Mouse (Mus musculus) lung, embryonic 15.5 days (tissue): ENCODE measurements around the gene Pprc1. TPM values are rescaled to one million over a fixed set of nuclear protein-coding genes. Genes with fewer than 3 reads are reported as not detected.

Experiments
- ATAC-seq: fragments of 200-750 bp; cut with Nextera tagmentation; 2 replicates; pipeline ENCODE4 v1.8.0; 2017; ENCODE audit warnings: moderate number of reproducible peaks, borderline replicate concordance; ENCODE audit not compliant: low FRiP score, low TSS enrichment; ENCODE audit errors: extremely low read depth
- H3K27ac ChIP-seq: fragments of 300-500 bp; sonication (generic); 2 replicates; pipeline ENCODE4 v1.5.1; 2015; ENCODE audit warnings: moderate library complexity, mild to moderate bottlenecking, inconsistent platforms
- H3K27me3 ChIP-seq: fragments of 300-500 bp; sonication (generic); 2 replicates; pipeline ENCODE4 v1.6.1; 2015; ENCODE audit warnings: inconsistent platforms
- H3K36me3 ChIP-seq: fragments of 300-500 bp; sonication (generic); 2 replicates; pipeline ENCODE4 v1.6.1; 2015; ENCODE audit warnings: inconsistent platforms
- H3K4me1 ChIP-seq: fragments of 300-500 bp; sonication (generic); 2 replicates; pipeline ENCODE4 v1.6.1; 2015; ENCODE audit warnings: inconsistent platforms
- H3K4me2 ChIP-seq: fragments of 300-500 bp; sonication (generic); 2 replicates; pipeline ENCODE4 v1.6.1; 2015; ENCODE audit warnings: inconsistent platforms, mild to moderate bottlenecking, moderate library complexity
- H3K4me3 ChIP-seq: fragments of 300-500 bp; sonication (generic); 2 replicates; pipeline ENCODE4 v1.5.1; 2015; ENCODE audit warnings: mild to moderate bottlenecking, inconsistent platforms
- H3K9ac ChIP-seq: fragments of 300-500 bp; sonication (generic); 2 replicates; pipeline ENCODE4 v1.6.1; 2015; ENCODE audit warnings: inconsistent platforms
- H3K9me3 ChIP-seq: fragments of 300-500 bp; sonication (generic); 2 replicates; pipeline ENCODE4 v1.6.1; 2016; ENCODE audit warnings: inconsistent platforms
- WGBS: fragments of 180-500 bp; shearing (Covaris S2); methylation state at CpG from one replicate; pipeline ENCODE4 v1.1.7; 2015; 5-methylcytosine and 5-hydroxymethylcytosine counted together
- polyA plus RNA-seq: library from polyadenylated mRNA; unstranded; fragments of >200 nt; fragmentation: Nextera tagmentation; extraction: Ambion mirVana; gene quantifications from 2 replicates; pipeline ENCODE4 v1.2.1, GENCODE M21; 2015

The Pprc1 gene
- polyA plus RNA-seq, 1 experiment from 2014 or later, result 28.0 TPM

DNA sequence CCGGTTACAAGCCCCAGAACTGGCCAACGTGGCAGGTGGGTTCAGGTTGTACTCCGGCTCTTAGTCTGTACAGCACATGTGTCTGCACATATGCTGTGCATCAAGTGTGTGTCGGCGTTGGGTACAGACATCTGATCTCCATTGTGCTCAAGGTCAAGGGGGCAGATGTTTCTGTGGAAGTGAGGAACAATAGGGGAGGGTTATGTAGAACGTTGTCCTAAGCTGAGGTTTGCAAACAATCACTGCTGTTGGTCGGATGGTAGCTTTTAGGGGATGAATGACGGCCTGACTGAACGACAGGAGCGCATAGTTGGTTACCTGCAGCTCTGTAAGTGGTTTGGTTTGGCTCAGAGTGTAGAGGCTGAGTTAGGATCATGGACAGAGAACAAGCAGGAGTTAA lies 23.4 kb downstream of the Pprc1 start:
- no peaks in the 10 kb centered on the region for H3K27me3 ChIP-seq
- H3K9ac ChIP-seq, result no peak overlapping the region
- H3K9me3 ChIP-seq, result no peaks in the 10 kb centered on the region
- no peak overlapping the region for H3K4me3 ChIP-seq
- H3K27ac ChIP-seq, result no peak overlapping the region
- no peak for ATAC-seq
- no peak overlapping the region for H3K4me2 ChIP-seq
- H3K36me3 ChIP-seq, result peaks cover 93% of the 10 kb centered on the region
- no peaks in the 10 kb centered on the region for H3K4me1 ChIP-seq
- WGBS, result 76% methylated on average over 10 of the region's 10 CpGs

DNA sequence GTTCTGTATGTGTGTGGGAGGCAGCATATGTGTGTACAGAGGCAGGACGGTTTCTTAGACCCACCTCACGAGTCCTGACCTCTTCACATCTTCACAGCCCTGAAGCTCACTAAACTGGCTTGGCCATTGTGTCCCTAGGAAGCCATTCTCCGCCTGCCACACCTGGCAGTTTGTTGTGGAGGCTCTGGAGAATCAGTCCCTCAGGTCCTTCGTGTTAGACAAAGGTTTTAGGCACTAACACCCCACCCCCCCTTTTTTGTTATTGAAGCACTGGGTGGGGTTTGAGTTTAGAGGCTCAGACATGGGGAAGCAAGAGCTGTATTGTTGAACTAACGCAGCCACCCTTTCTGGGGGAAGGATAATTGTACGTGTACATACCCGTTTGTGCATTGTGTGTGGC lies 28.6 kb downstream of the Pprc1 start:
- no peak overlapping the region for H3K27ac ChIP-seq
- no peak overlapping the region for H3K9ac ChIP-seq
- no peaks in the 10 kb centered on the region for H3K27me3 ChIP-seq
- H3K9me3 ChIP-seq, result no peaks in the 10 kb centered on the region
- H3K4me1 ChIP-seq, result peaks cover 16% of the 10 kb centered on the region
- ATAC-seq, result no peak
- H3K4me3 ChIP-seq, result no peak overlapping the region
- WGBS, result 76% methylated on average over 7 of the region's 7 CpGs
- H3K4me2 ChIP-seq, result no peak overlapping the region
- H3K36me3 ChIP-seq, result peaks cover 51% of the 10 kb centered on the region

DNA sequence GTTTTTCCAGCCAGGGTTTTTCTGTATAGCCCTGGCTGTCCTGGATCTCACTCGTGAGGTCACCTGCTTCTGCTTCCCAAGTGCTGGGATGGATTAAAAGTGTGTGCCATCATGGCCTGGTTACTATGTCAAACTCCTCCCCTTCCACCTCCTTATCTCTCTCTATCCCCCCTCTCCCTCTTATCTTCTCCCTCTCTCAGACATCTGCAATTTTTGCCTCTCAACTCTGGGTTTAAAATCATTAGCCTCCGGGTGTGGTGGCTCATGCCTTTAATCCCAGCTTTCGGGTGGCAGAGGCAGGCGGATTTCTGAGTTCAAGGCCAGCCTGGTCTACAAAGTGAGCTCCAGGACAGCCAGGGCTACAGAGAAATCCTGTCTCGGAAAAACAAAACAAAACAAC lies 29.6 kb downstream of the Pprc1 start:
- WGBS, result 83% methylated on average over 5 of the region's 5 CpGs
- peaks cover 42% of the 10 kb centered on the region for H3K36me3 ChIP-seq
- no peak overlapping the region for H3K4me3 ChIP-seq
- no peak overlapping the region for H3K9ac ChIP-seq
- no peaks in the 10 kb centered on the region for H3K9me3 ChIP-seq
- H3K27ac ChIP-seq, result no peak overlapping the region
- H3K4me1 ChIP-seq, result peaks cover 16% of the 10 kb centered on the region
- H3K27me3 ChIP-seq, result no peaks in the 10 kb centered on the region
- no peak for ATAC-seq
- H3K4me2 ChIP-seq, result no peak overlapping the region

DNA sequence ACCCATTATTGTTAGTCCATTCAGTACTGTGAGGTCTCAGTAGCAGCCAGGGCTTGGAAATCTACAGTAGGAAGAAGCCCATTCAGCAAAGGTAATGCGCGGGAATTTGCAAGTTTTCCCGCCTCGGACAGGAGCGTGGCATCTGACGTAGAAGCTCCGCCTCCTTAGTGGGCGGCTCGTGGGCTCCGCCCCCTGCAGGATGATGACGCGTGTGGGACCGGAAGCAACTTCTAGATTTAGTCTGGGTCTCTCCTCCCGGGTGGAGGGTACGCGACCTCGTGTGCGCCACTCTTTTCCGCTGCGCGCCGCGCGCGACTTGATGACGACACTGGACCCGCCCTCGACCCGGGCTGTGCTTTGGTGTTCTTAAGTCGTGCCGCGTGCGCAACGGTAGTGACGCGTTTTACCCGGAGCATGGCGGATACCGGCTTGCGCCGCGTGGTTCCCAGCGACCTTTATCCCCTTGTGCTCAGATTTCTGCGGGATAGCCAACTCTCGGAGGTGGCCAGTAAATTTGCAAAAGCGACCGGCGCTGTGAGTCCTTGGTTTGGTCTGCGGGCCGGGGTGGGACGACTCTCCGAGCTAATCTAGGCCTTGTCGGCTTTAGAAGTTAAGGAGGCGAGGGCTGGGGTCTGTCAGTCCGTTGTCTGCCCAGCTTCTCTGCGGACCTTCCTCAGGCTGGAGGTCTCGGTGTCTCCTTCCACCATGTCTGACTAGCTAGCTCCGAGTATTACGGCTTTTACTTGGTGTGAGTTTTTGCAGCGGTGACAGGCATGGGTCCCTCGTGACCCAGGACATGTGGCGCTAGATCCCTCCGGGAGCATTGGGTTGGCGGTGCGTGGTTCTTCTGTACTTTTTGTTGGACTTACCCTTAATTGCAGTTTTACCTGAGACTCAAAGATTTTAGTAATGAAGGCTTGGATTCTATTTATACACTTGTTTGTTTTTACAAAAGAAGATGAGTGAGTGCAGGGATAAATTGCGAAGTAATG lies 31.2 kb downstream of the Pprc1 start, which contains the start of gene Nolc1:
Nolc1 (plus strand) TSS at position 248 of the 992 bp plus-strand sequence.
- Histone ChIP-seq H3K27ac (peak within 1 kb of the TSS; percentile 41), H3K9me3 (no peaks in the 10 kb centered on the region), H3K9ac (peak within 1 kb of the TSS; percentile 70), H3K36me3 (peaks cover 46% of the 10 kb centered on the region), H3K4me2 (peak within 1 kb of the TSS; percentile 58), H3K4me3 (peak within 1 kb of the TSS; percentile 84), H3K4me1 (peaks cover 16% of the 10 kb centered on the region), H3K27me3 (no peaks in the 10 kb centered on the region)
- under 1% methylated on average over 66 of the region's 66 CpGs for WGBS
- peak; percentile 97 for ATAC-seq

DNA sequence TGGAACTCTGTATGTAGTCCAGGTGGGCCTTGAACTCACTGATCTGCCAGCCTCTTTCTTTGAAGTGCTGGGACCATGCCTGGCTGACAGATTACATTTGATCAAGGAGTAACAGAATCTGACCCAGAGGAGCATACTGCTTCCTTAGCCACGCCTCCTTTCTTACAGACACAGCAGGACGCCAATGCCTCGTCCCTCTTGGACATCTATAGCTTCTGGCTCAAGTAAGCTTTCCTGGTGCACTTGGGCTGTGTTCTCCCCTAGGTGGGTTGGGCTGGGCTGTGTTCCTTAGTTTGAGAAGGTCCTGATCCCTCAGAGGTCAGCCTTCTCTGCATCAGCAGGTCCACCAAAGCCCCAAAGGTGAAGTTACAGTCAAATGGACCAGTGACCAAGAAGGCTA lies 33.8 kb downstream of the Pprc1 start:
- Histone ChIP-seq H3K27ac (no peak overlapping the region), H3K36me3 (peaks cover 47% of the 10 kb centered on the region), H3K9ac (no peak overlapping the region), H3K4me2 (no peak overlapping the region), H3K4me1 (peaks cover 16% of the 10 kb centered on the region), H3K9me3 (no peaks in the 10 kb centered on the region), H3K4me3 (no peak overlapping the region), H3K27me3 (no peaks in the 10 kb centered on the region)
- 63% methylated on average over 3 of the region's 3 CpGs for WGBS
- no peak for ATAC-seq

DNA sequence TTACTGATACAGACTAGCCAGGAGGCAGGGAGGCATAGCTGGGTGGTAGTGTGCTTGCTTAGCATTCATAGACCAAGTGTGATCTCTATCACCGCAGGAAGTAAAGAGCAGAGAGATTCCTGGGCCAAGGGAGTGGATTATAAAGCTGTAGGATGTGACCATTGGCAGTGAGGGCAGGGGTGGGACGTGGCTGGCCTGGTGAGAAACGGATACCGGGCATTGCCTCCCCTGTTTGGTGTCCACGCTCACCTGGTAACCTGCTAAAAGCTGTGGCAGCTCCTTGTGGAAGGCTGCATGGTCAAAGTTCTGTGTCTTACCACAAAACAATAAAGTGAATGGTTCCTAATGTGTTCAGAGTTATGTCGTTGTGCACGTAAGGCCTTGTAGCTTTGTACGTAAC lies 40.5 kb downstream of the Pprc1 start:
- no peaks in the 10 kb centered on the region for H3K4me1 ChIP-seq
- H3K9me3 ChIP-seq, result no peaks in the 10 kb centered on the region
- no peak overlapping the region for H3K4me3 ChIP-seq
- no peak for ATAC-seq
- H3K4me2 ChIP-seq, result no peak overlapping the region
- no peaks in the 10 kb centered on the region for H3K27me3 ChIP-seq
- WGBS, result 96% methylated on average over 8 of the region's 8 CpGs
- no peak overlapping the region for H3K9ac ChIP-seq
- peaks cover 55% of the 10 kb centered on the region for H3K36me3 ChIP-seq
- H3K27ac ChIP-seq, result no peak overlapping the region

DNA sequence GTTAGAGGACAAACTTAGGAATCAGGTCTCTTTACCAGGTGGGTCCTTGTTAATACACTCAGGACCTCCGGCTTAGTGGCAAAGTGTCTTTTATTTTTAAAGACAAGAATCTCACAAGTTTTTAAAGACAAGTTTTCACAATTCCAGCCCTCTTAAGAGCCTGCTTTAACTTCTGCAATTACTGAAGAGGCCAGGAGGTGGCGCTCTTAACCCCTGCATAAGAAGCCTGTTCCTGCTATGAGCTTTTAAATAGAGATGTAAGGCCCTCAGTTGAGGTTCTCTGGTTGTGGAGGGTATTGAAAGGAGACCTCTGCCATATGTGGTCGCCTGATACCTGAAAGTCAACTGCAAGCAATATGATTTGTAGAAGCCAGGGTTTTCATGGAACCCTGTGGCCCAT lies 41.7 kb downstream of the Pprc1 start:
- no peak overlapping the region for H3K4me2 ChIP-seq
- ATAC-seq, result no peak
- H3K4me1 ChIP-seq, result no peaks in the 10 kb centered on the region
- peaks cover 43% of the 10 kb centered on the region for H3K36me3 ChIP-seq
- no peak overlapping the region for H3K9ac ChIP-seq
- no peak overlapping the region for H3K4me3 ChIP-seq
- no peaks in the 10 kb centered on the region for H3K27me3 ChIP-seq
- WGBS, result 48% methylated on average over 3 of the region's 3 CpGs
- H3K27ac ChIP-seq, result no peak overlapping the region
- no peaks in the 10 kb centered on the region for H3K9me3 ChIP-seq

DNA sequence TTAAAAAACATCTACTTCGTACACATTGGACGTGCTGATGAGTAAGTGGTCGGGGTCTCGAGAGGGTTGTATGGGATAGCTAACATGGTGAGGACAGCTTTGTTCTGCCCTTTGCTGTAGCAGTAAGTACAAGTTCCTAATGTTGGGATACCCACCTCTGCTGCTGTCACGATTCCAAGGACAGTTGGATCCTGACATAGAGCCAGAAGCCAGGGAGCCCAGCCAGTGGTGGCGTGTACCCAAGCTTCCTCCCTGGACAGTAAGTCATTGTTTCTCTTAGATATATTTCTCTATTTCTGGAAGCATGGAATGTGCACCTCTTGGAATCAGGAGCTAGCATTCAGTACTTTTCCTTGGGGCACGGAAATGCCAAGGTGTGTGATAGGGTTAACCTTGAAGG lies 43.2 kb downstream of the Pprc1 start:
- Histone ChIP-seq H3K27ac (no peak overlapping the region), H3K9ac (no peak overlapping the region), H3K36me3 (peaks cover 28% of the 10 kb centered on the region), H3K4me3 (no peak overlapping the region), H3K27me3 (no peaks in the 10 kb centered on the region), H3K9me3 (no peaks in the 10 kb centered on the region), H3K4me1 (no peaks in the 10 kb centered on the region), H3K4me2 (no peak overlapping the region)
- 70% methylated on average over 7 of the region's 7 CpGs for WGBS
- no peak for ATAC-seq

DNA sequence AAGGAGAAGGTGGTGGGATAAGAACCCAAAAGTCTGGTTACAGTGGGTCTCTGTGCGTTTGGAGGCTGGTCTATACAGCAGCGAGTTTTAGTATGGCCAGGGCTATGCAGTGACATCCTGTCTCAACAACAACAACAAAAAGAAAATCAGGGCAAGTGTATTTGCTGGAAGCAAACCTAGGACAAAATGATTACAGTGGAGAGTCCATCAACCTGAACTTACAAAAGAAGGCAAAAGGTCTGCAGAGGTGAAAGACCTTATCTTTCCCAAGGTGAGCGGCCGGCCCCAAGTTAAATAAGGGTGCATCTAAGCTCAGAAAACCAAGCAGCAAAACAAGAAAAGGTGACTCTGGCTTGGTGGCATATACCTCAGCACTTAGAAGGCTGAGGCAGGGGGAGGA lies 47.0 kb downstream of the Pprc1 start:
- Histone ChIP-seq H3K27me3 (no peaks in the 10 kb centered on the region), H3K9ac (no peak overlapping the region), H3K4me2 (no peak overlapping the region), H3K4me1 (no peaks in the 10 kb centered on the region), H3K9me3 (no peaks in the 10 kb centered on the region), H3K36me3 (no peaks in the 10 kb centered on the region), H3K4me3 (no peak overlapping the region), H3K27ac (no peak overlapping the region)
- ATAC-seq, result no peak
- 80% methylated on average over 4 of the region's 4 CpGs for WGBS

DNA sequence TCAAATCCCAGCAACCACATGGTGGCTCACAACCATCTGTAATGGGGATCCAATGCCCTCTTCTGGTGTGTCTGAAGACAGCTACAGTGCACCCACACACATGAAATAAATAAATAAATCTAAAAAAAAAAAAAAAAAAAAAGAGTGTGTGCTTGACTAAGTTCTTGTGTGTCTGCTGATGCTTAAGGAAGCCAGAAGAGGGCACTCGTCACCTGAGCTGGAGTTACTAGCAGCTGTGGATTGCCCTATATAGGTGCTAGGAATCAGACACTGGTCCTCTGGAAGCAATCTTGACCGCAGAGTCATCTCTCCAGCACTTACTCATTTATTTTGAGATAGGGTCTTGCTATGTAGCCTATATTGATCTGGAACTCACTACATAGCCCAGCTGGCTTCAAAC lies 49.5 kb downstream of the Pprc1 start:
- no peaks in the 10 kb centered on the region for H3K36me3 ChIP-seq
- 96% methylated on average over 2 of the region's 2 CpGs for WGBS
- no peak for ATAC-seq
- no peak overlapping the region for H3K9ac ChIP-seq
- H3K27ac ChIP-seq, result no peak overlapping the region
- H3K4me2 ChIP-seq, result no peak overlapping the region
- no peaks in the 10 kb centered on the region for H3K27me3 ChIP-seq
- no peak overlapping the region for H3K4me3 ChIP-seq
- H3K9me3 ChIP-seq, result no peaks in the 10 kb centered on the region
- no peaks in the 10 kb centered on the region for H3K4me1 ChIP-seq

DNA sequence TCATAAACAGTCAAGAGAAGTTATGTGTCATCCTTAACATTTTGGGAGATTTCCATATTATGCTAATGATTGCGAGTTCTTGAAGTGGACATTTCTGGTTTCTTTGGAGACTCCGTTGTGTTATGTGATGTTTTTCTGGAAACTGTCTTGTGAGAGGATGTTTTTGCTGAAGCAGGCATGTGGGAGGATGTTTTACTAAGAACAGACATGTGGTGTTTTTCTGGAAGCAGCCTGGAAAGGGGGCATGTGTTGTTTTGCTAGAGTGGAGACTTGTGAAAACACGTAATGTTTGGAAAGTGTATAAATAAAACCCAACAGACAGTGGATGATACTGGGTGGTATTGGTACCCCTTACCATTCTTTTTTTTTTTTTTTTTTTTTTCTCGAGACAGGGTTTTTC lies 50.6 kb downstream of the Pprc1 start:
- H3K4me3 ChIP-seq, result no peak overlapping the region
- WGBS, result 73% methylated on average over 4 of the region's 4 CpGs
- no peak for ATAC-seq
- no peak overlapping the region for H3K9ac ChIP-seq
- H3K4me2 ChIP-seq, result no peak overlapping the region
- no peaks in the 10 kb centered on the region for H3K9me3 ChIP-seq
- no peaks in the 10 kb centered on the region for H3K27me3 ChIP-seq
- no peak overlapping the region for H3K27ac ChIP-seq
- no peaks in the 10 kb centered on the region for H3K36me3 ChIP-seq
- H3K4me1 ChIP-seq, result no peaks in the 10 kb centered on the region

DNA sequence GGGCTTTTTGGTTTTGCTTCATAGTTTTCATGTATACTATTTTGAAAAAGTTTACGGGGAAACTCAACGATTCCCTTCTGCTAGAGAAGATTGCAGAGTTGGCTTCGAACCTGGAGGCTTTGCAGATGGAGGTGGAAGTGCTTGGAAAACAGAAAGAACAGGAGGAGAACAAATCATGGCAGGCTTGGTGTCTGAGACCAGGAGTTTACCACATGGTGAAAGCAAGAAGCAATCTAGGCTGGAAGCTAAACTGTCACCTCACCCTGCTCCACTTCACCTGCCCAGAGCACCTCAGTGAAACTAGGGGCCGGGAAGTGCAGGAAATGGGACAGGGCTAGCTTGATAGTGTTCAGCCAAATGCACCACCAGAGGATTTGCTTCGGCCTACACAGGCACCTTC lies 51.7 kb downstream of the Pprc1 start:
- Histone ChIP-seq H3K4me1 (no peaks in the 10 kb centered on the region), H3K27me3 (no peaks in the 10 kb centered on the region), H3K27ac (no peak overlapping the region), H3K9ac (no peak overlapping the region), H3K4me2 (no peak overlapping the region), H3K9me3 (no peaks in the 10 kb centered on the region), H3K36me3 (no peaks in the 10 kb centered on the region), H3K4me3 (no peak overlapping the region)
- ATAC-seq, result no peak
- 78% methylated on average over 5 of the region's 5 CpGs for WGBS
